Mouse (Mus musculus) midbrain, embryonic 11.5 days (tissue): ENCODE results near the gene Lrrc66. TPM values are rescaled to one million over a fixed set of nuclear protein-coding genes. Genes with fewer than 3 reads are reported as not detected.

ENCODE experiments used
- ATAC-seq: fragments of 200-750 bp; cut with Nextera tagmentation; 2 replicates; pipeline ENCODE4 v1.8.0; 2017; ENCODE audit warnings: moderate TSS enrichment, moderate library complexity; ENCODE audit not compliant: low FRiP score
- DNase-seq: peaks from one replicate; pipeline ENCODE4 v3.0.0; 2015; ENCODE audit warnings: low spot score; ENCODE audit errors: missing footprints
- H3K27ac ChIP-seq: fragments of 300-500 bp; sonication (generic); 2 replicates; pipeline ENCODE4 v1.5.1; 2014; ENCODE audit warnings: low read depth, low read length
- H3K27me3 ChIP-seq: fragments of 300-500 bp; sonication (generic); 2 replicates; pipeline ENCODE4 v1.6.1; 2014; ENCODE audit warnings: mild to moderate bottlenecking, low read length, moderate library complexity, mixed read lengths; ENCODE audit not compliant: control insufficient read depth, insufficient read depth
- H3K36me3 ChIP-seq: fragments of 300-500 bp; sonication (generic); 2 replicates; pipeline ENCODE4 v1.6.1; 2014; ENCODE audit warnings: mild to moderate bottlenecking, low read length, moderate library complexity, mixed read lengths; ENCODE audit not compliant: control insufficient read depth, insufficient read depth
- H3K4me1 ChIP-seq: fragments of 300-500 bp; sonication (generic); 2 replicates; pipeline ENCODE4 v1.6.1; 2014; ENCODE audit warnings: low read length; ENCODE audit not compliant: control insufficient read depth, insufficient read depth
- H3K4me2 ChIP-seq: fragments of 300-500 bp; sonication (generic); 2 replicates; pipeline ENCODE4 v1.6.1; 2014; ENCODE audit warnings: mild to moderate bottlenecking, moderate library complexity
- H3K4me3 ChIP-seq: fragments of 300-500 bp; sonication (generic); 2 replicates; pipeline ENCODE4 v1.5.1; 2014; ENCODE audit warnings: low read depth, low read length
- H3K9ac ChIP-seq: fragments of 300-500 bp; sonication (generic); 2 replicates; pipeline ENCODE4 v1.6.1; 2014; ENCODE audit warnings: low read length
- H3K9me3 ChIP-seq: fragments of 300-500 bp; sonication (generic); 2 replicates; pipeline ENCODE4 v1.6.1; 2016; ENCODE audit warnings: low read length; ENCODE audit not compliant: control insufficient read depth
- WGBS: fragments of 180-500 bp; shearing (Covaris S2); extraction: QIAGEN DNeasy Blood & Tissue Kit; methylation state at CpG from one replicate; pipeline ENCODE4 v1.1.7; 2014; 5-methylcytosine and 5-hydroxymethylcytosine counted together
- polyA plus RNA-seq: library from polyadenylated mRNA; unstranded; fragments of >200 nt; fragmentation: Nextera tagmentation; extraction: Ambion mirVana; gene quantifications from 2 replicates; pipeline ENCODE4 v1.2.1, GENCODE M21; 2014

Lrrc66 gene
- polyA plus RNA-seq, 1 experiment from 2014 or later = 0.04 TPM

DNA sequence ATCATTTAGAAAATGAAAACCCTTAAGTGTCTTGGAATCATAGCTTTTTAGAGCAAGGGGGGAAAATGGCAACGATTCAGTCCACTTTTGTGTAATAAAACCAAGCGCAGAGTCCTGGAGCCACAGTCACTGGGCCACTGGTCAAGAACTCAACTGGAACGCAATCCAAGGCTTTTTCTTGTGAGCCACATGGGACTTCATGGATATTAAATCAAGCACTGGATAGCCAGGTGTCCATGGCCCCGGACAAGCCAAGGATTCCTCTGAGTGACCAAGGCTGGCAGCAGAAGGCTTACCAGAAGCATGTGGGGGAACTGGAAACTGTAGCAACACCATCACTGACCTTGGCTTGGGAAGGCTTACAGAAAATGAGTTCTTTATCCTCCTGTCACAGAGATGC is 57.7 kb downstream of the Lrrc66 start:
- no peak for ATAC-seq
- Histone ChIP-seq H3K27me3 (no peaks in the 10 kb centered on the region), H3K4me1 (no peaks in the 10 kb centered on the region; the same call in 1 of the 2 replicates), H3K4me3 (no peak overlapping the region), H3K27ac (no peak overlapping the region), H3K9ac (no peak overlapping the region), H3K9me3 (no peaks in the 10 kb centered on the region), H3K36me3 (no peaks in the 10 kb centered on the region), H3K4me2 (no peak overlapping the region)
- peak; percentile 56 for DNase-seq
- 87% methylated on average over 4 of the region's 4 CpGs for WGBS

DNA sequence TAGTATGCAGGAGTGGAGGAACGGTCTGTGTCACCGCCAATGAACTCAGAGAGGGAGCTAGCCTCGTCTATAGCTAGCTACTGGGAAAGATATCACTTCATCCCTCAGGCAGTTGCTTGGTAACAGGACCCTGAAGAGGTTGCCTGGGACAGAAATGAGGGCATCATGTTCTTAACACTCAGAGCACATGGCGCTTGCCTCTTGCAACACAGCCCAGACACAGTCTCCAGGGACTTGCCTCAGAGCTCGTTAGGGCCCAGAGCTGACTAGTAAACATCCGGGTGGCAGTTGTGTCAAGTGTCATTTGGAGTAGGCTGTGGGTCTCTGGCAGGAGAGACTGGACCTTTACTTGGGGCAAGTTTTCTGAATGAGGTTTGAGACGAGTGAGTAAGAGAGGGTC is 58.5 kb downstream of the Lrrc66 start:
- H3K36me3 ChIP-seq = no peaks in the 10 kb centered on the region
- WGBS = 86% methylated on average over 7 of the region's 7 CpGs
- peak; percentile 12 for DNase-seq

DNA sequence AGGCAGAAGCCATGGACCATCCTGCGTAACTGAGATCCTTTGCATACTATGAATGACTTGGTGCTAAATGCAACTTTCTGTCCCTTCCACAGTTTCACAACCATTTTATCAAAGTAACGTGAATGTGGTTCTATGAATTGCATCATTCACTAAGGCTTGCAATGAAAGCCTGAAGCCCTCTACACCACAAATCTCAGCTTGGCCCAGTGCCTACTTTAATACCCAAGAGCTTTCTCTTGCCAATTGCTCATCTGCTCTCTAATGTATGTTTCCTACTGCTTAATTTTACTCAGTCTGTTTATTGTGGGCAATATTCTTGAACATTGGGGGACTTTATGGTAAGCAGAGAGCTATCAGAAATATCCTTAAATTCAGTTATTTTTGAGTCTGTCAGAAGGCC is 59.5 kb downstream of the Lrrc66 start:
- no peak overlapping the region for H3K4me2 ChIP-seq
- no peaks in the 10 kb centered on the region for H3K27me3 ChIP-seq
- no peaks in the 10 kb centered on the region; the same call in 1 of the 2 replicates for H3K4me1 ChIP-seq
- ATAC-seq (no peak), DNase-seq (peak; percentile 74)
- H3K27ac ChIP-seq = no peak overlapping the region
- 94% methylated on average over 2 of the region's 2 CpGs for WGBS
- H3K36me3 ChIP-seq = no peaks in the 10 kb centered on the region
- H3K4me3 ChIP-seq = no peak overlapping the region
- no peaks in the 10 kb centered on the region for H3K9me3 ChIP-seq
- no peak overlapping the region for H3K9ac ChIP-seq

More for the DNA sequence above, 58.5 kb downstream of the Lrrc66 start:
- H3K4me1 ChIP-seq = no peaks in the 10 kb centered on the region; the same call in 1 of the 2 replicates
- H3K9me3 ChIP-seq = no peaks in the 10 kb centered on the region
- H3K27me3 ChIP-seq = no peaks in the 10 kb centered on the region
- no peak for ATAC-seq
- H3K27ac ChIP-seq = no peak overlapping the region
- no peak overlapping the region for H3K4me2 ChIP-seq
- H3K4me3 ChIP-seq = no peak overlapping the region
- no peak overlapping the region for H3K9ac ChIP-seq

DNA sequence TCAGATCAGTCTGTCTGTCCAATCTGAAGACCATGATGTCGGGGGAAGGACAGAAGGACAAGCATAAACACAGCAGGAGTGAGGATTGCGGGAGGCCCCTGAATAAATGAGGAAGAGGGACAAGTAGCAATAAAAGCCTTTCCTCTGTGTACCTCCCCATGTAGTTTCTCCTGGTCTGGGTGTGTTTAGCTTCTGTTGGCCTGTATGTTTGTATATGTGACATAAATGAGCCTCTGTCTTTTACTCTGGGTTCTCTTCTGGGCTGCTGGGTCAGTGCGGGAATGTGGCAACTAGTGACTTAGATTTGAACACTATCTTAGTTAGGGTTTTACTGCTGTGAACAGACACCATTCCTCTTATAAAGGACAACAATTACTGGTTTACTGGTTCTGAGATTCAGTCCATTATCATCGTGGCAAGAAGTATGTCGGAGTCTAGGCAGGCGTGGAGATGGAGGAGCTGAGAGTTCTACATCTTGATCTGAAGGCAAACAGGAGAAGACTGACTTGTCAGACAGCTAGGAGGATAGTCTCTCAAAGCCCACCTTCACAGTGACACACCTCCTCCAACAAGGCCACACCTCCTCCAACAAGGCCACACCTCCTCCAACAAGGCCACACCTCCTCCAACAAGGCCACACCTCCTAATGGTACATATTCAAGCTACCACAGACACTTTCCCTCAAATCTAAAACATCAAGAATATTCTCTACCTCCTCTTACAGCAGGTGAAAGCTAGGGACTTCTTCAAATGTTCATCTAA is 60.8 kb downstream of the Lrrc66 start:
- H3K4me1 ChIP-seq = no peaks in the 10 kb centered on the region; the same call in 1 of the 2 replicates
- ATAC-seq (no peak), DNase-seq (no peak)
- no peak overlapping the region for H3K4me3 ChIP-seq
- H3K9ac ChIP-seq = no peak overlapping the region
- H3K9me3 ChIP-seq = no peaks in the 10 kb centered on the region
- no peaks in the 10 kb centered on the region for H3K27me3 ChIP-seq
- 92% methylated on average over 6 of the region's 6 CpGs for WGBS
- no peak overlapping the region for H3K27ac ChIP-seq
- no peaks in the 10 kb centered on the region for H3K36me3 ChIP-seq
- no peak overlapping the region for H3K4me2 ChIP-seq

DNA sequence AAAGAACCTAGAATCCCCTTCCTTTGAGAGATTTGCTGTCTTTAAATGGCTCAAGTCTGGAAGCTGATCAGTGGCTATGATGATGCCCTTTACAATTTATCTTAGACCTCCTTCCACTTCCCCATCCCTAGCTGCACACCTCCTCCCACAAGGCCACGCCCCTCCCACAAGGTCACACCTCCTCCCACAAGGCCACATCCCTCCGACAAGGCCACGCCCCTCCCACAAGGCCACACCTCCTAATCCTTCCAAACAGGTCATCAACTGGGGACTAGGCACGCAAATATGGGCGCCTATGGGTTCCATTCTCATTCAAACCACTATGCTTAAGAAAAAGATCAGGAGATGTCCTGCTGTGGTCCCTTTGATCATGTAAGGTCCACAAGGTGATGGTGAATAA is 63.1 kb downstream of the Lrrc66 start:
- ATAC-seq (no peak), DNase-seq (no peak)
- no peaks in the 10 kb centered on the region for H3K9me3 ChIP-seq
- H3K27me3 ChIP-seq = no peaks in the 10 kb centered on the region
- H3K4me3 ChIP-seq = no peak overlapping the region
- H3K27ac ChIP-seq = no peak overlapping the region
- H3K4me2 ChIP-seq = no peak overlapping the region
- no peak overlapping the region for H3K9ac ChIP-seq
- no peaks in the 10 kb centered on the region for H3K36me3 ChIP-seq
- no peaks in the 10 kb centered on the region for H3K4me1 ChIP-seq
- WGBS = 74% methylated on average over 5 of the region's 5 CpGs

DNA sequence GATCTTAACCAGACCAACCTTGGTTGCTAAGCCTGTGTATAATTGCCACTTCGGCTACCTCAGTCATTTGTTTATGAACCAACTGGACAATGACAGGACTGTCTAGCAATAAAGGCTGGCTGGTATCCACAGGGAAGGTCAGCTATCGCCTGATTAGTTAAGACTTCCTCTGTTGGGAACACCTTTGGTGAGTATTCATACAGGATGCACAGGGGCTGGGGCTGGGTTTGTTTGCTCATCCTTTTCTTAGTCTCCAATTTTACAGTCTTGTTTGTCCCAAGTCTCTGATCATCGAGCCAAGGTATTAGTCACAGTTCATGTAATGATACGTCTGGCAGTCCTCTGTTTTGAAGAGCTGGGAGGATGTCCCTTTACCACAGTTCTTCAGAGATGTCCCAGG is 65.4 kb downstream of the Lrrc66 start:
- no peak overlapping the region for H3K27ac ChIP-seq
- no peak overlapping the region for H3K4me3 ChIP-seq
- no peaks in the 10 kb centered on the region for H3K4me1 ChIP-seq
- no peaks in the 10 kb centered on the region for H3K9me3 ChIP-seq
- DNase-seq (peak; percentile 41), ATAC-seq (no peak)
- WGBS = 90% methylated on average over 4 of the region's 4 CpGs
- H3K36me3 ChIP-seq = no peaks in the 10 kb centered on the region
- H3K27me3 ChIP-seq = no peaks in the 10 kb centered on the region
- H3K9ac ChIP-seq = no peak overlapping the region
- H3K4me2 ChIP-seq = no peak overlapping the region

DNA sequence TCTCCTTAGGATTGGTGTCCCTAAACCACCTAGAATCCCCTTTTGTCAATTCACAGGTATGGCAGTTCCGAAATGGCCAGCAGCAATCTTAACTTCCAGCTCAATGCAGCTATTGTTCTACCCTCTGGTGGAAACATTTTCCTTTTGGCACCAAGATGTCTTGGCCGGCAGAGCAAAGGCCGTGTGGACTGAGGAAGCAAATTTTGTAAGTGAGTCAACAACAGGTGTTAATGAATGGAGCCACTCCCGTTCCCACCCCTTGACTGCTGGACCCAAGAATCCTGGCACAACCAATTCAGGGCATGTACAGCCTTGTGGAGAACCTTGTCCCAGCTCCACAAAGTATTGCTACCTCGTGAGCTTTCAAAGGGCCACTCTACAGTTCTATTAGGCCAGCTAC is 66.2 kb downstream of the Lrrc66 start:
- no peaks in the 10 kb centered on the region for H3K4me1 ChIP-seq
- H3K4me3 ChIP-seq = no peak overlapping the region
- ATAC-seq (no peak), DNase-seq (no peak)
- H3K36me3 ChIP-seq = no peaks in the 10 kb centered on the region
- no peaks in the 10 kb centered on the region for H3K27me3 ChIP-seq
- no peaks in the 10 kb centered on the region for H3K9me3 ChIP-seq
- WGBS = 90% methylated on average over 5 of the region's 5 CpGs
- H3K9ac ChIP-seq = no peak overlapping the region
- H3K4me2 ChIP-seq = no peak overlapping the region
- no peak overlapping the region for H3K27ac ChIP-seq

DNA sequence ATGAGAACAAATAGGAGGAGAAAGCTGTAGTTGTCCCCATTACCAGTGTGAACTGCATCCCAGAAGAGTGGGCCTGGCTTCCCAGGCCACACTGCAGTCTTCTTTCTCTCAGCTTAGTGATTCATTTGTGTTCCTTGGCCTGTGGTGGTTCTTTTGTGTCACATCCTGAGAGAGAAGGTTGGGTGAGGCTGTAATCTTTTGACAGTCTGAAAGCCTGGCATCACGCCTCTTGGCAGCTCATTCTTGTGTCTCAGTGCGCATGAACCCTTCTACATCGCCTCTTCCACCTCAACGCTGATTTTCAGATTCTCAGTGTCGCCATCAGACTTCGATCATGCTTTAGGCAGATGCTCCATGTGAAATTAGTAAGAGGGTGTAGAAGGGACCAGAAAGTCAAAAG is 68.3 kb downstream of the Lrrc66 start:
- no peak overlapping the region for H3K4me2 ChIP-seq
- H3K9ac ChIP-seq = no peak overlapping the region
- DNase-seq = no peak
- 89% methylated on average over 6 of the region's 6 CpGs for whole genome bisulfite sequencing
- no peak overlapping the region for H3K4me3 ChIP-seq
- H3K9me3 ChIP-seq = no peaks in the 10 kb centered on the region
- ATAC-seq = no peak
- H3K27ac ChIP-seq = no peak overlapping the region
- no peaks in the 10 kb centered on the region; the same call in 1 of the 2 replicates for H3K36me3 ChIP-seq
- H3K4me1 ChIP-seq = no peaks in the 10 kb centered on the region
- no peaks in the 10 kb centered on the region for H3K27me3 ChIP-seq

DNA sequence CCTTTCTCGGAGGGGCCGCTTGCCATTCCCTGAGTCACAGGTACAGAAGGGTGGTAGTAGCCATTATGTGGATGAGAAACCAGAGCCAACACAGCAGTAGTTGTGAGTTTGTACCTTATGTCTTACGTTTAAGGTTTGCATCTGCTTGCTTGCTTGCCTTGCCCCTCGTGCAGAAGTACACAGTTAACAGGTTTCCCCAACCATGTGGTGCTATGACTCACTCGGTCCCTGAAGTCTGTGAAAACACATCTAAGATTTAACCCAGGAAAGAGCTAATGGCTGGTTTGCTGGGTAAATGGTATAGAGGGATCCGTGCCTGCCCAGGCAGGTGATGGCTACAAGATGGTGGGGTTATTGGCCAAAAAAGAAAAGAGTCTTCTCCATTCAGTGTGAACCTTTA is 73.6 kb downstream of the Lrrc66 start:
- Histone ChIP-seq H3K9ac (no peak overlapping the region), H3K27ac (no peak overlapping the region), H3K27me3 (no peaks in the 10 kb centered on the region), H3K4me1 (no peaks in the 10 kb centered on the region), H3K36me3 (no peaks in the 10 kb centered on the region; the same call in 1 of the 2 replicates), H3K4me2 (no peak overlapping the region), H3K9me3 (no peaks in the 10 kb centered on the region), H3K4me3 (no peak overlapping the region)
- whole genome bisulfite sequencing = 95% methylated on average over 6 of the region's 6 CpGs
- DNase-seq (peak; percentile 14), ATAC-seq (no peak)
